Mouse (Mus musculus) adrenal gland, postnatal 25 days (tissue): Measurements from ENCODE around the gene Oaf. TPM values are rescaled to one million over a fixed set of nuclear protein-coding genes. Genes with fewer than 3 reads are reported as not detected.

Experiments used
- DNase-seq: peaks from one replicate; pipeline ENCODE4 v3.0.0; 2021; ENCODE audit warnings: mixed read lengths
- total RNA-seq: library from RNA; stranded (reverse); gene quantifications from 2 replicates; pipeline ENCODE4 v1.2.3, GENCODE M21; 2021

Oaf gene
- total RNA-seq, 1 experiment from 2014 or later, result 7.7 TPM

DNA sequence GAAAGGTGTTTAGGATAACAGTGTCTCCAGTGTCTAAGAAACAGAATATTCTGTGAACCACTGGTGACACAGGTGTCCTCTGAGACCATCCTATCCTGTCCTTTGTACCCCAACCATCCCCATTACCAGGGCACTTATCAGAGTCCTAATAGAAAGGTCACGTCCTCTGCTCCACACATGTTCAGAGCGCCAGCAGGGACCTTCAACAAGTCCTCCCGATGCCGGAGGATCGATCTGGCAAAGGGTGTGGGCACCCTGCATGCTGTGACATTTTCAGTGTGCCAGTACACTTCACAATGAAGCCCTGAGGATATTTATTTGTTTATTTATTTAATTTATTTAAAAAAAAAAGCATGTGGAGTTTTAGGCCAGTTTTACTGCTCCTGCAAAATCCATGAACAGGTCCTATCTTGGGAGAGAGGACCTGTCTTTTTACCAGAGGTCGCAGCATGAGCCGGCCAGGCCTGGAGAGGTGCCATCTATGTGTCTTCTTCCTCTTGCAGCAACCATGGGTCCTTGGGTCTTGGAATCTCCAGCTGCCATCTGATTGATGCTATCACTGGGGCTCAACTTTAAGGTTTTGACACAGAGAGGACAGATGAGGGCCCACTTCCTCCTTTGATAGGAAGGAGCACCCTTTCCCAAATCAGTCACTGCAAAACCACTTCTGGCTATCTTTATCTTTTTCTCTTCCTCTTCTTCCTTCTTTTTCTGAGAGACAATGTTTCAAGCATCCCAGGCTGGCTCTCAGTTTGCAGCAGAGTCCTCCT lies 6.3 kb upstream of the Oaf start:
- no peak for DNase-seq

- DNase-seq, result no peak
Measured at GRCm38 (mm10) chr9:43242432-43242831, 2.7 kb upstream of the Oaf start.

GRCm38 (mm10) chr9:43241970-43242369 lies 2.3 kb upstream of the Oaf start:
- no peak for DNase-seq

- DNase-seq, result no peak
Measured at GRCm38 (mm10) chr9:43241291-43241690, 1.6 kb upstream of the Oaf start.

GRCm38 (mm10) chr9:43240594-43240900 lies 836 bp upstream of the Oaf start:
- DNase-seq, result no peak

GRCm38 (mm10) chr9:43238631-43239545 lies 823 bp downstream of the Oaf start:
- DNase-seq, result no peak

GRCm38 (mm10) chr9:43238167-43238566 lies 1.5 kb downstream of the Oaf start:
- no peak for DNase-seq

DNA sequence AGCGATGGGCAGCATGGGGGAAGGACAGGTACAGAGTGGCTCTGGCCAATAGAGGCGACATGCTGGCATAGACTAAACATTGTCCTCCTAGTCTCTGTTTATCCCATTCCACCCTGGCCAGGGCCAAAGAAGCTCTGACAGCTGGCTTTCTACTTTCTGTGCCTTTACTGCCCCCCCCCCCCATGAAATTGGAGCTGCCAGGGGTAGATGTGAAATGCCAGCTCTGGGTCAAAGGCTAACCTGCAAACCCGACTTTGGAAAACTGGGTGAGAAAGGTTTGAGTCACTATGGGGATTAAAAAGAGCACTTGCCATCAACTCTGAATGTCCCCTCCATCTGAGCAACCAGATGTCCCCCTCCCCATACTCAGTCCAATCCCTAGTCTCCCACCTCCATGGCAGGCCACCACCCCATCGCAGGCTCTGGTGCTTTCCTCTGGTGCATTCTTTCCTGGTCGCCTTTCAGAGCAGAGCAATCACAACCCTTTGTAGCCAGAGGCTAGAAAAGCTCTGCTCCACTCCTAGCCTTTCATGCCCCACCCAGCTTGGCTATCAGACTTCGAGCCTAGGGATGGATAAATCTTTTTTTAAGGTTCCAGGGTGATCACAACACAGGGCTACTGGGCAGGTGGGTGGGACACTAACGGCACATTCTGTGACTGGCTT lies 2.5 kb downstream of the Oaf start:
- no peak for DNase-seq

DNA sequence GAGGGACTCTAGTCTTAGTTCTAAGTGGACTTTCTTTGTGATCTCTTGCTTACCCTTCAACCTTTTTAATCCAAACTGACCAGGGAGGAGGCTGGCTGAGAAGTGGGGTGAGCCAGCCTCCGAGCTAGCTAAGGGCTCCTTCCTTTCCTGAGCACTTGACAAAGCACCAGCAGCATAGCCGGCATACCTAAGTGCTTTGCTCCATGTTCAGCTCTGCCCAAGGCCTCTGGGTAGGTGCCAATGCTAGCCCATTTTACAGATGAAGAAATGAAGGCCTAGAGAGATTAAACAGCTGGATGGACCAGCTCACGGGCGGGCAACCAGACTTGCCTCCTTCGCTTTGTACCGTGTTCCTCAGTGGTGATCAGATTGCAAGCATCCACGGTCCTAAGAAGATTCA lies 3.1 kb downstream of the Oaf start:
- no peak for DNase-seq

- no peak for DNase-seq
Measured at GRCm38 (mm10) chr9:43236106-43236505, 3.6 kb downstream of the Oaf start.

DNA sequence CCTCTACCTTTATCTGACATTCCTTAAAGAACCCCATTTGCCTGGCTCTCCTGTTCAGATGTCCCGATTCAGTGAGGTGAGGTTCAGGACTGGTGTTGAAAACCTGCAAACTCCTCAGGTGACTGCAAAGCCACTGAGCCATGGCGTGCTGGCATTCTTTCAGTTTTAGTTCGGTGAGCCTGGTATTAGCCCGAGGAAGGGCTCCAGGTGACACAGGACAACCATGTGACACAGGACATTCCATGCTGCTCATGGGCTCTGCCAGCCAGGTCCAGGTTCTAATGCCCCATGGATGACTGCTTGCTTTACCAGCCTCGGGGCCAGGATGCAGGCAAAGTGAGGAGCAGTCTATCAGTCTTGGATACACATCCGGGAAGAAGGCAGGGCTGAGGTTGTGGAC lies 4.4 kb downstream of the Oaf start:
- no peak for DNase-seq

DNA sequence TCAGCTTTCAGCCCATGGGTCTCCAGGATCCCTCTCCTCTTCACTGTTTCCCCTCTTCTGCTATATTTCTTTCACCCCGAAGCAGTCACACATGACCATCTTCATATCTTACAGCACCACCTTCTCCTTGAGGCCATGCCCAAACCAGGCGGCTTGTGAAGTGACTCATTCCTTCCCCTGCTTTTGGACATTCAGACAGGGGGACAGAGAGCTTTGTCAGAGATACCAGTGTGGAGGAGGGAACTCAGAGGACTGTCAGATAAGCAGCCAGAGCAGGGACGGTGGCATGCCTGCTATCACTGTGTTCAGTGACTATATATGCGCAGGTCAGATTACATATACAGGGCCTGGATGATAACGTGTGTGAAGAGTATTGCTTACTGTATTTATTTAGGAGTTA lies 5.2 kb downstream of the Oaf start:
- no peak for DNase-seq

GRCm38 (mm10) chr9:43233515-43233914 lies 6.2 kb downstream of the Oaf start:
- DNase-seq, result no peak

GRCm38 (mm10) chr9:43233044-43233443 lies 6.7 kb downstream of the Oaf start:
- DNase-seq, result no peak

DNA sequence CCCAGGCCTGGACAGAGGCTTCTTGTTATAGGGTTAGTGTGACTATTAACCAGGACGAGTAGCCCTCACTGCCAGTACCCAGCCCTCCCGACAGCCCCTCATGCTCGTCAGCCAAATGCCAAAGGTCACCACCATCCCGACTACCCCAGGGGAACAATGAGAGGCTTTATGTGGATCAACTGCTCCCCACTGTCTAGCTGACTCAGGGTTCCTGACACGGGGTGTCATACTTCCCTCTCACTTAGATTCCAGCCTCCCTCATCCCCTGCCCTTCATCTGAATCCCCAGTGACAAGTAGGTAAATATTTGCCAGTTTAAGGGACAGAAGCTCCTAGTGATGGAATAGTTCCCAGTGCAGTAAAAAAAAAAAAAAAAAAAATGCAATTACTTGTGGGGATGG lies 7.4 kb downstream of the Oaf start:
- DNase-seq, result no peak

DNA sequence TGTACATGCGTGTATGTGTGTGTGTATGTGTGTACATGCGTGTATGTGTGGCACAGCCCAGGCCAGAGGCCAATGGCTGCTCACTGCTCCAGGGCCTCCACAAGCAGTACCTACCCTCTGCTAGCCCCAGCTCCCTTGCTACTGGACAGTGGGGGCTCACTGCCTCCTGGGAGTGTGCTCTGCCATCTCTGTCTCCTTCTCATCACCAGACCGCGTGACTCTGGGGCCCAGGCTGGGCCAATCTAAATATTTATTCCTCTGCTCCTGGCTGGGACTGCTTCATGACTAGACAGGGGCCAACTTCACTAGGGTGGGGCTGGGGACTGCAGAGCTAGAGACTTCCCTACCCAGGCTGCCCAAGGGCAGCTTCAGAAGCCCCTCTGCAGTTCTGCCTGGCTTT lies 7.9 kb downstream of the Oaf start:
- no peak for DNase-seq

GRCm38 (mm10) chr9:43230886-43231285 lies 8.8 kb downstream of the Oaf start:
- no peak for DNase-seq

GRCm38 (mm10) chr9:43229962-43230361 lies 9.7 kb downstream of the Oaf start:
- DNase-seq, result no peak

DNA sequence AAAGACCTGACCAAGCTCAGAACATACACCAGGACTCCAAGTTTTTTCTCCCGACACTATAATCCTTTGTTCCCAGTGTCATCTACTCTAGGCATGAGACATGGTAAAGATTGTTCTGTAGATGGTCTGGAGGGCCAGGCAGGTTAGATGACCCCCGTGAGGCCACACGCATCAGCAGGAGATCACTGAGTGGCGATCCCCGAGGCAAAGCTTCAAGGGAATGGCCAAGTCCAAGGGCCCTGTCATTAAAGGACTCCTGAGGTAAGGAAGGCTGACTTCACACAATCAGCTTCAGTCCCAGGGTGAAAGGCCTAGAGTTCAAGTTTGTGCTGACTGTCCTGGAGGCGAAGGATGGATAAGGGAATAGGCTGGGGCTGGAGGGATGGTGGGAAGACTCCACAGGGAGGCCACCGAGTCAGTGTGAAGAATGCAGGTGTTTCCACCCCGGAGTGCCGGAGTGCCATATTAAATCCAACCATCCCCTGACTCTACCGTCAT lies 10.3 kb downstream of the Oaf start:
- no peak for DNase-seq

GRCm38 (mm10) chr9:43228745-43229144 lies 11.0 kb downstream of the Oaf start:
- DNase-seq, result no peak

DNA sequence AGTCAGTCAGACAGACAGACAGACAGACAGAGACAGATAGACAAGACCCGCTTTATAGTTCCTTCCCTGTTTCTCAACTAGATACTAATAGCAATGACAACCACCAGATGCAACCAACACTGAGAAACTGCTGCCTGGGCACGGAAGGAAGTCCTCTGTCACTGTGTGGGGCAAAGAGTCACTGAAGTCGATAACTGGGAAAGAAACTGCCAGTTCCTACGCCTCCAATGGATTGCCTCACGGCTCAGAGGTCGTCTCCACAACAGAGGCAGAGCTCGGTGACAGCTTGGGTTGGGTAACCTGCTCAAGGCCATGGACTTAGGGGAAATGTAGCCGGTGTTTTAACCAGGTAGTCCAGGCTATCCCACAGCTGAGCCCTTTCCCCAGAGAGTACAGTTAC lies 12.1 kb downstream of the Oaf start:
- DNase-seq, result no peak

- no peak for DNase-seq
Measured at GRCm38 (mm10) chr9:43226573-43227160, 13.0 kb downstream of the Oaf start.

DNA sequence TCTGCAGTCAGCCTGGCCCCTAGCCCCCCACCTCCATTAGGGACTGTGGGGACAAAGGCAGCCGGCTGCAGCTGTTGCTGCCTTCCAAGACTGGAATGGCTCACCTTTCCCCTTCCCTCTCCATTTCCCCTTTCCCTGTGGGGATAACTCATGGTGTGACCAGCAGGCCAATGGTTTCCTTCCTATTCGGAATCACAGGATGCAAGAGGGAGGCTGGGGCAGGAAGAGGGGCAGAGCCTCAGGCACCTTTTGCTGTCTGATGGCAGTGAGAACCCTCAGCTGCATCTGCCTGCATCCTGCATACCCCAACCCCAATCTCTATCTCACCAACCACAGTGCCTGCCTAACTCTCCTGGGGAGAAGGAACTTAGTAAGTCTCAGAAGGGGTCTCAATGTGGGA lies 14.2 kb downstream of the Oaf start:
- no peak for DNase-seq
